Mouse (Mus musculus) heart, adult 2 months (tissue): ENCODE results near the gene E330009J07Rik.

Source experiments
- CTCF ChIP-seq: fragments of 200-600 bp; IDR thresholded peaks from 2 replicates; pipeline ENCODE4 v1.8.1; 2022; ENCODE audit warnings: antibody characterized with exemption, mild to moderate bottlenecking, moderate library complexity
- EP300 ChIP-seq: fragments of 200-500 bp; IDR thresholded peaks from 2 replicates; pipeline ENCODE4 v1.6.1; 2011; ENCODE audit warnings: low read depth, low read length, control low read depth; ENCODE audit not compliant: insufficient read depth
- POLR2A ChIP-seq: fragments of 200-500 bp; IDR thresholded peaks from 2 replicates; pipeline ENCODE4 v1.6.1; 2011; ENCODE audit warnings: mild to moderate bottlenecking, low read depth, low read length, control low read depth; ENCODE audit not compliant: insufficient read depth

DNA sequence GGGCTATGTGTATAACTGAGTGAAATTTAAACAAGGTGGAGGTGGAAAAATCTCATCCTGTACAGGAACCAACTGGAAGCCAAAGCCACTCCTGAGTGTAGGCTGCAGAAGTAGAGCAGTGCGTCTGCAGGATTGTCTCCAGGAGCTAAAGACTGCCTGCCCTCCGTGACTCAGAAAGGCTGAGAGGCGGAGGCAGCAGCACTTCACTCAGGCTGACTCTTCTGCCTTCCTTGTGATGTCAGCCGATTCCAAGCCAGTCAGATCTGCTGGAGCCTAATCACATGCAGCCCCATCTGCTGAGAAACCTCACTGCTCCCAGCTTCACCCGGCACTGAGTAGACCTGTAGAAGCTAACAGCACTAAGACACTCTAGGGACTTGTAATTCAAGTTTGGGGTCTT lies 46.4 kb upstream of the E330009J07Rik start:
- no peak for TF ChIP-seq CTCF
- no peak for TF ChIP-seq POLR2A
- no peak for TF ChIP-seq EP300
